Mouse (Mus musculus) limb, embryonic 10.5 days (tissue): Measurements from ENCODE around the gene Necab2. TPM values are rescaled to one million over a fixed set of nuclear protein-coding genes. Genes with fewer than 3 reads are reported as not detected.

Experiments used
- DNase-seq: peaks from one replicate; pipeline ENCODE4 v3.0.0-alpha.2; 2017; ENCODE audit warnings: low spot score
- H3K27ac ChIP-seq: fragments of 300-500 bp; sonication (generic); 2 replicates; pipeline ENCODE4 v1.5.1; 2016; ENCODE audit warnings: mild to moderate bottlenecking
- H3K27me3 ChIP-seq: fragments of 300-500 bp; sonication (generic); 2 replicates; pipeline ENCODE4 v1.6.1; 2016; ENCODE audit warnings: low read depth, mild to moderate bottlenecking; ENCODE audit not compliant: poor library complexity, severe bottlenecking
- H3K36me3 ChIP-seq: fragments of 300-500 bp; sonication (generic); 2 replicates; pipeline ENCODE4 v1.6.1; 2016; ENCODE audit warnings: mild to moderate bottlenecking, moderate library complexity
- H3K4me1 ChIP-seq: fragments of 300-500 bp; sonication (generic); 2 replicates; pipeline ENCODE4 v1.6.1; 2016
- H3K4me3 ChIP-seq: fragments of 300-500 bp; sonication (generic); 2 replicates; pipeline ENCODE4 v1.5.1; 2016; ENCODE audit warnings: mild to moderate bottlenecking, moderate library complexity
- H3K9me3 ChIP-seq: fragments of 300-500 bp; sonication (generic); replicated peaks from 2 replicates; pipeline ENCODE4 v1.6.1; 2016; ENCODE audit warnings: mild to moderate bottlenecking
- WGBS: fragments of 180-500 bp; shearing (Covaris S2); methylation state at CpG from one replicate; pipeline ENCODE4 v1.1.7; 2016; 5-methylcytosine and 5-hydroxymethylcytosine counted together
- polyA plus RNA-seq: library from polyadenylated mRNA; unstranded; fragments of >200 nt; fragmentation: Nextera tagmentation; extraction: Ambion mirVana; gene quantifications from 2 replicates; pipeline ENCODE4 v1.2.1, GENCODE M21; 2016

Gene Necab2
- polyA plus RNA-seq, 1 experiment from 2014 or later = 4.2 TPM

DNA sequence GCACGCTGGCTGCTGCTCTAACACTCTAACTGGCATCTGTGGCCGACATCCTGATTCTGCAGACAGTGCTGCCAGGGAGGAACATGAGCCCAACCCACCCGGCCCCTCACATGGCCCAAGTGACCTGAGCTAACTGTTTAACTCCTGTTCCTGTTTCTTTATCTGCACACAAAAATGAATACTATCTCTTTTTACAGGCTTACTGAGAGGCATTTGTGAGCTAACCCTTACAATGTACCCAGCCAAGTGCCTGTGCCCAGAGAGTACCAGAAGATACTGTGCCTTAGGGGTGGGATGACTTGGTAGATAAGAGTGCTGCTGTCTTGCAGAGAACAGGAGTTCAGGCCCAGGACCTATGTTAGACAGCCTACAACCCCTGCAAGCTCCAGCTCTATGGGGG, 68.4 kb downstream of the Necab2 start:
- Histone ChIP-seq H3K27me3 (no peaks in the 10 kb centered on the region), H3K36me3 (peaks cover 100% of the 10 kb centered on the region), H3K27ac (no peak overlapping the region), H3K4me1 (no peaks in the 10 kb centered on the region), H3K9me3 (no peaks in the 10 kb centered on the region), H3K4me3 (no peak overlapping the region)
- DNase-seq = no peak
- WGBS = 94% methylated on average over 3 of the region's 3 CpGs

DNA sequence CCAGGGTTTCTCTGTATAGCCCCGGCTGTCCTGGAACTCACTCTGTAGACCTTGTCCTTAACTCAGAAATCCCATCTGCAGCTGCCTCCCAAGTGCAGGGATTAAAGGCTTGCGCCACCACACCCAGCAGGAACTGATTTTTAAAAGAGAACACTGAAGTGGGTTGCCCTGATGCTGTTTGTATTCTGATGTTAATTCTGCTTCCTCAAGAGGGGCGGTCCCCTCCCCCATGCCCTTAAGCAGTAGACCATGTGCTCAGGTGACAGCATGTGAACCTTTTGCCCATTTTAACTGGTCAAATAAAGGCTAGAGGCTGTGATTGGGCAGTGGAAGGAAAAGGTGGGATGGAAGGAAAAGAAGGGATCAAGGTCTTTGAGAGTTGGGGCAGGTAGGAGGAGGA, 69.2 kb downstream of the Necab2 start:
- H3K27me3 ChIP-seq = no peaks in the 10 kb centered on the region
- no peak for DNase-seq
- H3K4me3 ChIP-seq = no peak overlapping the region
- peaks cover 100% of the 10 kb centered on the region for H3K36me3 ChIP-seq
- H3K4me1 ChIP-seq = no peaks in the 10 kb centered on the region
- H3K27ac ChIP-seq = no peak overlapping the region
- 62% methylated on average over 3 of the region's 3 CpGs for WGBS
- H3K9me3 ChIP-seq = no peaks in the 10 kb centered on the region

DNA sequence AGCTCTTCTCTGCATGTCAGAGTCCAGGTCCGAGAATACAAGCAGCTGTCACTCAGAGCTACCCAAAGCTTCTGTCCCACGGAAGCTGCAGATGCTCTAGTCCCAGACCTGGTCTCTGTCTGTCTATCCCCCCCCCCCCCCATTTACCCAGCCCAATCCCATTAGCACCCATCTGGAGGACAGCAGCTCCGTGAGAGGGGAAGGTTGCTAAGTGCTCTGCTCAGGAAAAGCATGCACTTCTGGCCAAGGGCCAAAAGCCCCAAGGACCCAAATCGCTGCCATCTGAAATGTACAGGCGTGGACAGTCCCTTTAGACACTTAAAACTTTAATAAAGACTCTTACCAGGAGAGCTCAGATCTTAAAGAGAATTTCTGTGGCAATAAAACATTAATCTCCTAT, 70.2 kb downstream of the Necab2 start:
- DNase-seq = no peak
- 72% methylated on average over 5 of the region's 5 CpGs for WGBS
- no peaks in the 10 kb centered on the region for H3K4me1 ChIP-seq
- no peaks in the 10 kb centered on the region for H3K9me3 ChIP-seq
- H3K4me3 ChIP-seq = no peak overlapping the region
- peaks cover 100% of the 10 kb centered on the region for H3K36me3 ChIP-seq
- H3K27ac ChIP-seq = no peak overlapping the region
- no peaks in the 10 kb centered on the region for H3K27me3 ChIP-seq

DNA sequence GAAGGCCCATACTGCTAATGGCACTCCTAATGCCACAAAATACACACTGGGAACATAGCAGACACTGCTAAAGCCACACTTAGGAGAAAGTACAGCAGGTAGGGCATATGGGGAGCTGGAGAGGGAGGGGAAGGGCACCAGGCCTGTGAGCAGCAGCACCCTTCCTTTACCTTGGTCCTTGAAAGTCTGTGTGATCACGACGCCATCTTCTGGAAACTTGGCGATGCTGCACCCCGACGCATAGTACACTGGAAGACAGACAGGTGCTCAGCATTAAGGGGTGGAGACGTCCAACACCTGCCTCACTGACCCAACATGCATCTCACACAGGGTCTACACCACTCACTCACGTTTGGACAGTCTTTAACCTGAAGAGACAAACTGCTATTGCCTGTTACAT, 73.6 kb downstream of the Necab2 start:
- DNase-seq = no peak
- Histone ChIP-seq H3K36me3 (peaks cover 98% of the 10 kb centered on the region), H3K27ac (no peak overlapping the region), H3K9me3 (no peaks in the 10 kb centered on the region), H3K4me1 (no peaks in the 10 kb centered on the region), H3K4me3 (no peak overlapping the region), H3K27me3 (no peaks in the 10 kb centered on the region)
- 71% methylated on average over 7 of the region's 7 CpGs for WGBS

Other genes starting within 250 kb of the Necab2 start
- gene Hsbp1, start 102.2 kb upstream of the Necab2 start, polyA plus RNA-seq = 217 and 241 TPM in 2 replicates
- gene Mlycd, start 51.8 kb upstream of the Necab2 start, polyA plus RNA-seq = 6.3 and 6.7 TPM in 2 replicates
- 0.26 and 0.34 TPM in 2 replicates for gene Osgin1, start 12.6 kb upstream of the Necab2 start, polyA plus RNA-seq
- gene Slc38a8, start 55.0 kb downstream of the Necab2 start, polyA plus RNA-seq = 0.05 and 0.11 TPM in 2 replicates
- gene Mbtps1, start 112.0 kb downstream of the Necab2 start, polyA plus RNA-seq = 120 and 129 TPM in 2 replicates
- 28.2 and 33.5 TPM in 2 replicates for gene Hsdl1, start 128.5 kb downstream of the Necab2 start, polyA plus RNA-seq
- gene Dnaaf1, start 128.5 kb downstream of the Necab2 start, polyA plus RNA-seq = 0.06 and 0.14 TPM in 2 replicates
- 15.8 and 16.0 TPM in 2 replicates for gene Taf1c, start 158.5 kb downstream of the Necab2 start, polyA plus RNA-seq
- not detected in 2 replicates for gene Adad2, start 166.0 kb downstream of the Necab2 start, polyA plus RNA-seq
- gene Kcng4, start 189.0 kb downstream of the Necab2 start, polyA plus RNA-seq = 0.04 TPM in 1 of 2 replicates, not detected in the other
- gene Wfdc1, start 219.6 kb downstream of the Necab2 start, polyA plus RNA-seq = 0.10 TPM in 1 of 2 replicates, not detected in the other